Mouse (Mus musculus) MEL (cell line): Measurements from ENCODE around the gene Ankrd34a. TPM values are rescaled to one million over a fixed set of nuclear protein-coding genes. Genes with fewer than 3 reads are reported as not detected.

ENCODE experiments used
- DNase-seq: peaks from one replicate; pipeline ENCODE4 v3.0.0; 2011; ENCODE audit warnings: low read depth, low spot score
- H3K27ac ChIP-seq: 2 replicates; pipeline ENCODE4 v1.5.1; 2012; ENCODE audit warnings: low read depth, mild to moderate bottlenecking, control low read depth, low read length, moderate library complexity; ENCODE audit not compliant: control insufficient read depth
- H3K27me3 ChIP-seq, 2 experiments: fragments of 150-350 bp in 1 of 2; sonication (generic) in 1 of 2; 2 replicates each; pipeline ENCODE4 v1.6.1; 2012; ENCODE audit warnings: low read length in 2 of 2, mild to moderate bottlenecking in 2 of 2, improper control_type of control experiment in 1 of 2, moderate library complexity in 1 of 2; ENCODE audit not compliant: insufficient read depth in 2 of 2, control insufficient read depth in 1 of 2
- H3K36me3 ChIP-seq, 2 experiments: 2 replicates each; pipeline ENCODE4 v1.6.1; 2012 to 2014; ENCODE audit warnings: low read length in 2 of 2, improper control_type of control experiment in 1 of 2, inconsistent platforms in 1 of 2, mild to moderate bottlenecking in 1 of 2; ENCODE audit not compliant: insufficient read depth in 2 of 2, control insufficient read depth in 1 of 2
- H3K4me1 ChIP-seq, 2 experiments: fragments of 150-350 bp in 1 of 2; sonication (generic) in 1 of 2; 2 replicates each; pipeline ENCODE4 v1.6.1; 2012; ENCODE audit warnings: low read length in 2 of 2, improper control_type of control experiment in 1 of 2, mild to moderate bottlenecking in 1 of 2; ENCODE audit not compliant: insufficient read depth in 2 of 2, control insufficient read depth in 1 of 2
- H3K4me3 ChIP-seq, 2 experiments: fragments of 150-350 bp in 1 of 2; sonication (generic) in 1 of 2; 2 replicates each; pipeline ENCODE4 v1.5.1; 2012; ENCODE audit warnings: low read depth in 2 of 2, low read length in 2 of 2, mild to moderate bottlenecking in 2 of 2, moderate library complexity in 2 of 2, control low read depth in 1 of 2, improper control_type of control experiment in 1 of 2; ENCODE audit not compliant: control insufficient read depth in 1 of 2, insufficient read depth in 1 of 2
- H3K79me2 ChIP-seq: 2 replicates; pipeline ENCODE4 v1.6.1; 2012; ENCODE audit warnings: mild to moderate bottlenecking, low read length, moderate library complexity; ENCODE audit not compliant: control insufficient read depth, poor library complexity, insufficient read depth
- H3K9ac ChIP-seq: 2 replicates; pipeline ENCODE4 v1.6.1; 2012; ENCODE audit warnings: low read depth, mild to moderate bottlenecking, control low read depth, low read length, moderate library complexity; ENCODE audit not compliant: control insufficient read depth, poor library complexity, severe bottlenecking
- H3K9me3 ChIP-seq: fragments of 150-350 bp; sonication (generic); replicated peaks from 2 replicates; pipeline ENCODE4 v1.6.1; 2012; ENCODE audit warnings: mild to moderate bottlenecking, low read length, improper control_type of control experiment, moderate library complexity; ENCODE audit not compliant: insufficient read depth
- CTCF ChIP-seq, 3 experiments: IDR thresholded peaks in 2 of 3; conservative IDR thresholded peaks in 1 of 3; 2 replicates each; pipeline ENCODE4 v1.5.1; 2011 to 2012; ENCODE audit warnings: low read length in 3 of 3, low read depth in 2 of 3, mild to moderate bottlenecking in 2 of 3, improper control_type of control experiment in 1 of 3, inconsistent platforms in 1 of 3, mixed read lengths in 1 of 3, moderate library complexity in 1 of 3; ENCODE audit not compliant: control insufficient read depth in 1 of 3, insufficient read depth in 1 of 3, poor library complexity in 1 of 3, severe bottlenecking in 1 of 3
- MAFK ChIP-seq: IDR thresholded peaks from 2 replicates; pipeline ENCODE4 v1.6.1; 2011; ENCODE audit warnings: low read depth, mild to moderate bottlenecking, low read length, improper control_type of control experiment, borderline replicate concordance
- SMC3 ChIP-seq: IDR thresholded peaks from 2 replicates; pipeline ENCODE4 v1.6.1; 2011; ENCODE audit warnings: low read depth, low read length, improper control_type of control experiment
- TCF12 ChIP-seq: IDR thresholded peaks from 2 replicates; pipeline ENCODE4 v1.6.1; 2014; ENCODE audit warnings: low read depth, mild to moderate bottlenecking, inconsistent platforms, low read length, improper control_type of control experiment, moderate library complexity
- polyA plus RNA-seq, 2 experiments: library from polyadenylated mRNA; stranded (reverse) in 1 of 2; unstranded in 1 of 2; fragments of >175 nt in 1 of 2; fragments of >200 nt in 1 of 2; gene quantifications; 2 replicates each; pipeline versions ENCODE4 v1.2.1 to v1.2.4; 2012; ENCODE audit warnings: low replicate concordance in 2 of 2, low read depth in 1 of 2; ENCODE audit not compliant: insufficient read length in 2 of 2, insufficient read depth in 1 of 2, missing spikeins in 1 of 2
- total RNA-seq: library from RNA; depleted of rRNA; stranded (reverse); fragments of 300-350 nt; gene quantifications from 2 replicates; pipeline ENCODE4 v1.2.3, GENCODE M21; 2012; rRNA removed

Gene Ankrd34a
- total and polyA plus RNA-seq, 3 experiments = 0.15 to 0.78 TPM; not detected in 1

DNA sequence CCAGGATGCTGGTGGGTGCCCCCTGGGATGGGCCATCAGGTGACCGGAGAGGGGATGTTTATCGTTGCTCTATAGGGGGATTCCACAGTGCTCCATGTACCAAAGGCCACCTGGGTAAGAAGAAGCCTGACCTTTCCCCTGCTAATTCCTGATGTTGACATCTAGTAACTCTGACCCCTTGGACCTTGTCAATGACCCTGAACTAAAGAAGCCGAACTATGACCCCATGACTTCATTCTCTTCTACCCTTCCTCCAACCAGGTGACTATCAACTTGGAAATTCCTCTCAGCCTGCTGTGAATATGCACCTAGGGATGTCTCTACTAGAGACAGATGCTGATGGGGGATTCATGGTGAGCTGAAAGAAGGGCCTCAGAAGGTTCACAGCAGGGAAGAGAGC lies 50.9 kb downstream of the Ankrd34a start:
- H3K4me3 ChIP-seq = no peak overlapping the region
- H3K27me3 ChIP-seq = no peaks in the 10 kb centered on the region
- no peaks in the 10 kb centered on the region for H3K9me3 ChIP-seq
- no peaks in the 10 kb centered on the region for H3K79me2 ChIP-seq
- H3K27ac ChIP-seq = no peak overlapping the region
- no peaks in the 10 kb centered on the region for H3K4me1 ChIP-seq
- TF ChIP-seq MAFK = no peak
- no peak for TF ChIP-seq CTCF (IDR thresholded peaks at IDR 0.05 in 2 of 3, conservative IDR thresholded peaks at IDR 0.05 in 1 of 3; ENCODE audit: control insufficient read depth in 1 of 3, insufficient read depth in 1 of 3, low read depth in 2 of 3, low read length in 3 of 3, poor library complexity in 1 of 3, severe bottlenecking in 1 of 3)
- TF ChIP-seq SMC3 = no peak
- TF ChIP-seq TCF12 = no peak
- no peak overlapping the region for H3K9ac ChIP-seq
- no peak for DNase-seq
- no peaks in the 10 kb centered on the region for H3K36me3 ChIP-seq

Other genes with a start within 250 kb of the Ankrd34a start
- gene BC107364, start 144.3 kb upstream of the Ankrd34a start, total RNA-seq = not detected in 2 replicates
- under 1 TPM in 1 of 2 experiments, not detected in 1; 0.17 TPM for gene BC107364, start 144.3 kb upstream of the Ankrd34a start, polyA plus RNA-seq
- not detected in 2 replicates for gene Hfe2, start 71.5 kb upstream of the Ankrd34a start, total RNA-seq
- gene Hfe2, start 71.5 kb upstream of the Ankrd34a start, polyA plus RNA-seq = not detected
- 183 and 191 TPM in 2 replicates for gene Txnip, start 38.7 kb upstream of the Ankrd34a start, total RNA-seq
- 1,000 to 10,000 TPM in 1 of 2 experiments, 100 to 1,000 TPM in 1; 237 to 1,680 TPM for gene Txnip, start 38.7 kb upstream of the Ankrd34a start, polyA plus RNA-seq
- gene Gm16253, start 19.7 kb upstream of the Ankrd34a start, total RNA-seq = not detected in 2 replicates
- 1 to 10 TPM in 1 of 2 experiments, not detected in 1; 1.4 TPM for gene Gm16253, start 19.7 kb upstream of the Ankrd34a start, polyA plus RNA-seq
- gene Polr3gl, start 2.5 kb upstream of the Ankrd34a start, total RNA-seq = 26.4 and 31.1 TPM in 2 replicates
- 10 to 100 TPM in 1 of 2 experiments, not detected in 1; 39.8 TPM for gene Polr3gl, start 2.5 kb upstream of the Ankrd34a start, polyA plus RNA-seq
- gene Lix1l, start 4.5 kb downstream of the Ankrd34a start, total RNA-seq = 5.4 and 6.1 TPM in 2 replicates
- gene Lix1l, start 4.5 kb downstream of the Ankrd34a start, polyA plus RNA-seq = 10 to 100 TPM in 1 of 2 experiments, not detected in 1; 17.0 TPM
- gene Rbm8a, start 33.3 kb downstream of the Ankrd34a start, total RNA-seq = 214 and 231 TPM in 2 replicates
- 100 to 1,000 TPM in 1 of 2 experiments, not detected in 1; 363 TPM for gene Rbm8a, start 33.3 kb downstream of the Ankrd34a start, polyA plus RNA-seq
- gene Pex11b, start 38.7 kb downstream of the Ankrd34a start, total RNA-seq = 33.8 and 38.2 TPM in 2 replicates
- 10 to 100 TPM in 1 of 2 experiments, not detected in 1; 82.8 TPM for gene Pex11b, start 38.7 kb downstream of the Ankrd34a start, polyA plus RNA-seq
- 0.16 and 0.19 TPM in 2 replicates for gene Gm42957, start 38.8 kb downstream of the Ankrd34a start, total RNA-seq
- gene Gm42957, start 38.8 kb downstream of the Ankrd34a start, polyA plus RNA-seq = under 1 TPM in 1 of 2 experiments, not detected in 1; 0.06 TPM
- gene Itga10, start 48.9 kb downstream of the Ankrd34a start, total RNA-seq = 0.65 and 1.0 TPM in 2 replicates
- gene Itga10, start 48.9 kb downstream of the Ankrd34a start, polyA plus RNA-seq = 1 to 10 TPM in 1 of 2 experiments, not detected in 1; 2.9 TPM
- 0.46 and 0.62 TPM in 2 replicates for gene Ankrd35, start 73.5 kb downstream of the Ankrd34a start, total RNA-seq
- under 1 TPM in 1 of 2 experiments, not detected in 1; 0.77 TPM for gene Ankrd35, start 73.5 kb downstream of the Ankrd34a start, polyA plus RNA-seq
- 5.9 and 6.0 TPM in 2 replicates for gene Pias3, start 99.7 kb downstream of the Ankrd34a start, total RNA-seq
- 10 to 100 TPM in 1 of 2 experiments, not detected in 1; 26.8 TPM for gene Pias3, start 99.7 kb downstream of the Ankrd34a start, polyA plus RNA-seq
- 2.4 and 2.7 TPM in 2 replicates for gene Nudt17, start 111.9 kb downstream of the Ankrd34a start, total RNA-seq
- gene Nudt17, start 111.9 kb downstream of the Ankrd34a start, polyA plus RNA-seq = 1 to 10 TPM in 1 of 2 experiments, not detected in 1; 6.5 TPM
- gene Polr3c, start 131.0 kb downstream of the Ankrd34a start, total RNA-seq = 48.3 and 53.1 TPM in 2 replicates
- gene Polr3c, start 131.0 kb downstream of the Ankrd34a start, polyA plus RNA-seq = 100 to 1,000 TPM; 122 to 224 TPM
- 43.2 and 52.2 TPM in 2 replicates for gene Rnf115, start 131.0 kb downstream of the Ankrd34a start, total RNA-seq
- gene Rnf115, start 131.0 kb downstream of the Ankrd34a start, polyA plus RNA-seq = 10 to 100 TPM; 66.1 to 71.8 TPM
- gene Pdzk1, start 232.6 kb downstream of the Ankrd34a start, total RNA-seq = 0.20 and 0.27 TPM in 2 replicates
- under 1 TPM in 1 of 2 experiments, not detected in 1; 0.18 TPM for gene Pdzk1, start 232.6 kb downstream of the Ankrd34a start, polyA plus RNA-seq
- 0.04 TPM in 1 of 2 replicates, not detected in the other for gene Cd160, start 232.7 kb downstream of the Ankrd34a start, total RNA-seq
- under 1 TPM in 1 of 2 experiments, not detected in 1; 0.32 TPM for gene Cd160, start 232.7 kb downstream of the Ankrd34a start, polyA plus RNA-seq